Mouse (Mus musculus) ovary, postnatal 14 days (tissue): Measurements from ENCODE around the gene Met.

Experiments
- DNase-seq: peaks from one replicate; pipeline ENCODE4 v3.0.0; 2022; ENCODE audit warnings: low spot score

Gene Met

DNA sequence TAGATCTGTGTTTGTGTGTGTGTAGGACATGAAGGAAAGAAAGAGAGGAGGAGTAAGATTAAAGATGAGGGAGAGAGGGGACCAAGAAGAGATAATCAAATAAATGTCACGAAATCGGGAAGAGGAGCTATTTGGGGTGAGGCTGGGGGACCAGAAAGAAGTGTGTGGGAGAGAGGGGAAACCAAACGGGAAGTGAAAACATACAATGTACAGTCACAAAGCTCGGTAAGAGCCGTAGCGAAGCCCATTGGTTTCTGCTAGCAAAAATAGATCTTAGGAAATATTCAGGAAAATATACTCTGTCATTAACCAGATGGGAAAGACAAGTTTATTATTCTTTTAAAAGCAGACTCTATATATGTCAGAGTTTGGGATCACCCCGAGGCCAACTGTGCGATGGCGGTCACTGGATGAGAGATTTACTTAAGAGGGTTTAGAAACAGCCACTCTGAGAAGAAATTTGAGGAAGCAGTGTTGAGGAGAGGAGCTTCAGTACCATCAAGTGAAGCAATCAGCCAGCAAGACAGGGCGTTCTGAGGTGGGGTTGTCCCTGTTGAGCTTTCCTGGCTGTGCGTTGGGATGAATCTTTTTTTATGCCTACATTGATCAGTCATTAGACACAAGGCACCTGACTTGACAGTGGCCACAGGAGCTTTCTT lies 147.9 kb downstream of the Met start:
- no peak for DNase-seq

DNA sequence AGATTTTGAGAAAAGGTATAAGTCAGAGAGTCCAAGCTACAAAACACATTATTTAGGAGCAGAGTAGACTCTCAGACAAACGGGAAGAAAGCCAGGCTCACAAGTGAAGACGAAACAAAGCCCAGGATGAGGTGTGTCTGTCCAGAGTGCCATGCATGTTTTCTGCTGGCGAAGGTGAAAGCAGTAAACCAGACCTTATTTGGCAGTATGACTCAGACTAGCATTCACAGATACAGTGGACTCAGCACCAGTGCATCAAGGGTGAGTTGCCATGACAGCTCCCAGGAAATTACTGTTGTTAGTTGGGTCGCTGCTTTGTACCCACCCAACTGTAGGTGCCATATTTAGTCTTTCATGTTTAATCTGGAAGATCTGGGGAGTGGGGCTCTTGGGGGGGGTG lies 149.1 kb downstream of the Met start:
- no peak for DNase-seq

DNA sequence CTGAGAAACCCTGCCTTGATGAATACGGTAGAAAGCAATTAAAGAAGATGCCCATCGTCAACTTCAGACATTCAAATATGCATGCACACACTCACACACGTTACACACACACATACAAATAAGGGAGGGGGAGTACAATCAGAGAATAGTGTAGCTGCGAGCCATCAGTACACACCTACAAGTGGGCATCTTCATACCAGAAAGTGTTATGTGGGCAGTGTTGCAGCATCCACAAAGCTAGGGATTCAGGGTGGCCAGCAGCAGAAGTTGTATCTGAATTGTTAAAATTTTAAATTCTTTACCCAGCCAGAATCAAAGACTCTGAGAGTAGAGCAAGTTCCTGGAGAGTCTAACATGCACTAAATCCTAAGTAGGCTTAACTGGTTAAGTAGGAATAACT lies 157.2 kb downstream of the Met start:
- DNase-seq: no peak

DNA sequence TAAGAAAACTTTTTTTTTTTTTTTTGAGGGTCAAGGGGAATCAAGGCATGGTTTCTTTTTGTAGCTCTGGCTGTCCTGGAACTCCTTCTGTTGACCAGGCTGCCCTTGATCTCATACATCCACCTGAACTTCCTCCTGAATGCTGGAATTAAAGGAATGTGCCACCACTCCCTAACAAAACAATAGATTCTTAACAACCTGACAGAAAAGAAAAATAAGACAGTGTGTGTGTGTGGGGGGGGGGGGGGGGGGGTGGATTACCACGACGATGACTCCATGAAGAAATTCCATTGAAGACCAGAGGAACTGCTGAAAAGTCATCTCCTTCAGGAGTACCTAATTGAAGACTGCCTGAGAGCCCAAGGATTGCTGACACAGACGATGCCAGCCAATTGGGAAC lies 157.8 kb downstream of the Met start:
- no peak for DNase-seq
